Mouse (Mus musculus) liver, embryonic 16.5 days (tissue): ENCODE measurements around the gene Akap2. TPM values are rescaled to one million over a fixed set of nuclear protein-coding genes. Genes with fewer than 3 reads are reported as not detected.

Experiments
- ATAC-seq: fragments of 200-750 bp; cut with Nextera tagmentation; 2 replicates; pipeline ENCODE4 v1.8.0; 2017; ENCODE audit warnings: low read depth, mild to moderate bottlenecking, moderate number of reproducible peaks, moderate library complexity
- H3K27ac ChIP-seq: fragments of 300-500 bp; sonication (generic); 2 replicates; pipeline ENCODE4 v1.5.1; 2014; ENCODE audit warnings: mild to moderate bottlenecking, low read length
- H3K27me3 ChIP-seq: fragments of 300-500 bp; sonication (generic); 2 replicates; pipeline ENCODE4 v1.6.1; 2014; ENCODE audit warnings: low read depth, low read length, mixed read lengths; ENCODE audit not compliant: control insufficient read depth, insufficient read depth
- H3K36me3 ChIP-seq: fragments of 300-500 bp; sonication (generic); 2 replicates; pipeline ENCODE4 v1.6.1; 2014; ENCODE audit warnings: mild to moderate bottlenecking; ENCODE audit not compliant: control insufficient read depth, insufficient read depth
- H3K4me1 ChIP-seq: fragments of 300-500 bp; sonication (generic); 2 replicates; pipeline ENCODE4 v1.6.1; 2014; ENCODE audit warnings: low read depth, low read length, mixed read lengths; ENCODE audit not compliant: control insufficient read depth
- H3K4me2 ChIP-seq: fragments of 300-500 bp; sonication (generic); 2 replicates; pipeline ENCODE4 v1.6.1; 2014; ENCODE audit warnings: low read depth, low read length, mixed read lengths
- H3K4me3 ChIP-seq: fragments of 300-500 bp; sonication (generic); 2 replicates; pipeline ENCODE4 v1.5.1; 2014; ENCODE audit warnings: low read depth, mild to moderate bottlenecking, low read length
- H3K9ac ChIP-seq: fragments of 300-500 bp; sonication (generic); 2 replicates; pipeline ENCODE4 v1.6.1; 2014; ENCODE audit warnings: low read depth, low read length
- H3K9me3 ChIP-seq: fragments of 300-500 bp; sonication (generic); replicated peaks from 2 replicates; pipeline ENCODE4 v1.6.1; 2016; ENCODE audit warnings: low read length; ENCODE audit not compliant: control insufficient read depth
- WGBS: fragments of 180-500 bp; shearing (Covaris S2); extraction: QIAGEN DNeasy Blood & Tissue Kit; methylation state at CpG from one replicate; pipeline ENCODE4 v1.1.7; 2014; ENCODE audit not compliant: insufficient replicate concordance; 5-methylcytosine and 5-hydroxymethylcytosine counted together
- polyA plus RNA-seq: library from polyadenylated mRNA; unstranded; fragments of >200 nt; fragmentation: Nextera tagmentation; extraction: Ambion mirVana; gene quantifications from 2 replicates; pipeline ENCODE4 v1.2.1, GENCODE M21; 2015

Akap2 gene
- polyA plus RNA-seq, 1 experiment from 2014 or later, result 2.0 TPM

DNA sequence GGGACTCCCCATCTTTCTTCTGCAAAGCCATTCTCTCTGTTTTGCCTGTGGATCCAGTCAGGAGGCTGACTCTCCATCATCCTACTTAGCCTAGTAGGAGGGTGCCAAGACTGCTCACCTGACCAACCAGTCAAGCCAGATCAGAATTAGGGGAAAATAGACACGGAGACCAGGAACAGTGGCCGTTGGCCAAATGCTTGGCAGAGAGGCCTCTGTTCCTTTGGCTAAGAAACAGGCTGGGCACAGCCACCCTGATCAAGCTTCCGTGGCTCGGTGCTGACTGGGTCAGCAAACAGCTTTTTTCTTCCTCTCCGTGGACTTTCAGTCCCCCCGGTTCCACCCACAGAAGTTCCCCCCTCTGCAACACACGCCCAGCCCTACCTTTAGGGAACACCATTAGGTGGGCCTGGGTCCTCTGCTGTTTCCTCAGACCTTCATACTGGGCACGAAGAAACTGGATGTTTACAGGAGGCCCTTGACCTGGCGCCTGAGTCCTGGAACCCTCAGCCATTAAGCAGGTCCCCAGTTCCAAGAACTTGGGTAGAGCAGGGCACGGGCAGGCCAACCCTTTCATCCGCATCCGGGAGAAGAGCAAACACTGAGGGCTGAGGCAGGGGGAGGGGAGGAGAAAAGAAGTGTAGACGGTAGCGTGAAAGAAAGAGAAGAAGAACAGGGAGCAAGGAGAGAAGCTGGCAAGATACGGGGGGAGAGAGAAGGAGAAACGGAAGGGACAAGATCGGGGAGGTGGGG lies 197.9 kb downstream of the Akap2 start:
- Histone ChIP-seq H3K4me3 (peak overlapping the region; percentile 20; the same call in 1 of the 2 replicates), H3K27ac (no peak overlapping the region), H3K9ac (no peak overlapping the region), H3K27me3 (no peaks in the 10 kb centered on the region), H3K36me3 (no peaks in the 10 kb centered on the region), H3K9me3 (no peaks in the 10 kb centered on the region), H3K4me1 (no peaks in the 10 kb centered on the region), H3K4me2 (peak overlapping the region; percentile 48)
- 25% methylated on average over 17 of the region's 17 CpGs for WGBS
- ATAC-seq, result no peak

DNA sequence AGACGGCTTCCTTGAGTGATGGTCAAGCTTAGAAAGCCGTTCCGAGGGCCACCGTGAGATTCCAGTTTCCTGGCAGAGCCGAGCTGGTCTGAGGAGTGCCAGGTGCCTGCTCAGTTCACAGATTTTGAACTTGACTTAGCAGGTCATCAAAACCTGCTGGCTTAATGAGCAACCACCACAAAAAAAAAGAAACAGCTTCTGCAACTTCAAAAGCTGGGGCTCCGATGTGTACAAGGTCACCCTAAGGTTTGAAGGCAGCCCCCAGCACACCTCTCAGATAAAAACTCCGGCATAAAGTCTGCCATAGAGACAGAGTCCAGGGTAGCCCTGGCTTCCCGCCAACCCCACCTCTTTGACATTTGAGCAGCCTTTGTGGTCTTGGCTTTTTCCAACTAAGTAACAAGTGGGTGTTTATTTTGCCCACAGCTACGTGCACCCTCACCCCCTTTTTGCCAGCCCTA lies 198.8 kb downstream of the Akap2 start, which contains the start of gene D630039A03Rik:
TSS of gene D630039A03Rik (minus strand) at position 97 of the 461 bp plus-strand sequence.
- no peak for ATAC-seq
- 29% methylated on average over 9 of the region's 9 CpGs for WGBS

DNA sequence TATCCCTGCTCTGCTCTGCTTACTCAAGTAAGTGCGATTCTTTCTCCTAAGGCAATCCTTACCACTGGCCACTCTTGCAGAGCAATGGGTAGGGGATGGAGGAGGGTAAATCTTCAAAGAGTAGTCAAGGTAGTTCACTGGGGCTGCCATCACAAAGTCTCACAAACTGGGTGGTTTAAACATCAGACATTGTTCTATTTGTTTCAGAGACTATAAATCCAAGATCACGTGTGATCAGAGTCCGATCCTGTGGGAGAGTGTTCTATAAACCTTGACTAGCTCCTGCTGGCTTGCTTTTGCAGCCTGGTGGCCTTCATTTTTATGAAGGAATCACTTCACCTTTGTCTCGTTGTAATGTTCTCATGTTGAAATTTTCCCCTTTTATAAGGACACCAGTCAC lies 199.3 kb downstream of the Akap2 start:
- H3K36me3 ChIP-seq, result no peaks in the 10 kb centered on the region
- no peaks in the 10 kb centered on the region for H3K27me3 ChIP-seq
- 54% methylated on average over 4 of the region's 4 CpGs for WGBS
- H3K9me3 ChIP-seq, result no peaks in the 10 kb centered on the region
- no peak overlapping the region for H3K4me2 ChIP-seq
- no peaks in the 10 kb centered on the region for H3K4me1 ChIP-seq
- H3K27ac ChIP-seq, result no peak overlapping the region
- no peak overlapping the region for H3K9ac ChIP-seq
- no peak overlapping the region for H3K4me3 ChIP-seq
- ATAC-seq, result no peak

More for the DNA sequence above, 198.8 kb downstream of the Akap2 start, which contains the start of gene D630039A03Rik:
- no peaks in the 10 kb centered on the region for H3K9me3 ChIP-seq
- H3K27me3 ChIP-seq, result no peaks in the 10 kb centered on the region
- H3K4me2 ChIP-seq, result peak within 1 kb of the TSS; percentile 48
- H3K4me1 ChIP-seq, result no peaks in the 10 kb centered on the region
- no peak within 1 kb of the TSS for H3K27ac ChIP-seq
- peak within 1 kb of the TSS; percentile 20; the same call in 1 of the 2 replicates for H3K4me3 ChIP-seq
- no peaks in the 10 kb centered on the region for H3K36me3 ChIP-seq
- H3K9ac ChIP-seq, result no peak within 1 kb of the TSS

DNA sequence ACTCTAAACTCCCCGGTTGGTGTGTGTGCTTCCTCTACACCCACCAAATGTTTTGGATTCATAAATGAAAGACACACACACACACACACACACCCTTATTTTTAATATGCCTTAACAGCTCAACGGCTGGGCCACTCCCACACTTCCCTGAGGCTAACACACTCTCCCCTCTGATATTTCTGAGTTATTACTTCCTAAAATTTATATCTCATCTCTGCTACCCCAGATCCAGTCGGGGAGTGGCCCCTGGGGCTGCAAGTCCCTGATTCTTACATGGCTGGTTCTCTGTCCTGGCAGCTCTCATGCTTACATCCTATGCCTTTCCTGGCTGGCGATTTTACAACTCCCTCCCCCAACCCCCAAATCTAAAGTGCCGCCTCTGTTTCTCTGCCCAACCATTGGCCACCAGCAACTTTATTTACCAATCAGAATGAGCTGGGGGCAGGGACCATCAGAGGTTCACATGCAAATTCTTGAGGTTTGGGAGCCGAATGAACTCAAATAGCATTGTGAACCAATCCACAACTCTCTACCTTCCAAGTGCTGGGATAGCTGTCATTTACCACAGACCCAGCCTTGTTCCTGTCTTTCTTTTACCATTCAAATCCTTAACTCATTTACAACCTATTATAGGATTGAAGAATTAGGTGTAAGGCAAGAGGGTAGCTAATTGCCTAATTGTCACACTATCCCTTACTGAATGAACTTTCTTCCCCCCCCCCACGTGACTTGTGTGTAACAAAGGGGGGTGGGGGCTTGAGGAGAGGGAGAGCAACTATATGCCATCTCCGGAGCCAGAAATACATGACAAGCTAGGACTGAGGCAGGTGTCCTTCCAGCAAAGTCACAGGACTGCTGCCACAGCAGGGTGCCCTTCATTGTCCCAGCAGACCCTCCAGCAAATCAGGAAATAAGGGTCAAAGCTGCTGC lies 202.3 kb downstream of the Akap2 start:
- 20% methylated on average over 8 of the region's 8 CpGs for WGBS
- H3K9ac ChIP-seq, result no peak overlapping the region
- H3K9me3 ChIP-seq, result no peaks in the 10 kb centered on the region
- H3K36me3 ChIP-seq, result no peaks in the 10 kb centered on the region
- H3K4me2 ChIP-seq, result no peak overlapping the region
- H3K27ac ChIP-seq, result no peak overlapping the region
- H3K4me1 ChIP-seq, result no peaks in the 10 kb centered on the region
- no peak for ATAC-seq
- H3K27me3 ChIP-seq, result no peaks in the 10 kb centered on the region
- H3K4me3 ChIP-seq, result no peak overlapping the region

DNA sequence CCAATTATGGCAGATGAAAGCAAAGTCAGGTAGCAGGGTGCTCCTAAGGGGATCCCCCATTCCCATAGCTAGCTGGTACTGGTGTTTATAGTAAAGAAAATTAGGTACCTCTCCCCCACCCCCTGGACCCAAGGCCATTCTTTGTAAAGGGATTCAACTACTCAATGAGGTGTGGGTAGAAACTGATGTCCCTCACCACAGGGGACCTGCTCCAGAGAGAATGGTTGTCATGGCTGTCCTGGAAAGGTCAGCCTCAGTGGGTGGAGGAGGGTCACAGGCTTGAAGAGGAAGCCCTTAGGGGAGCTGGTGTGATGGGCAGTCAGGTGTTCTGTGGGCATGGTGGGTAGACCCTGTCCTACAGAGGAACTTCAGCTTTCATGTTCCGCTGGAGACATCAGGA lies 203.1 kb downstream of the Akap2 start:
- H3K36me3 ChIP-seq, result no peaks in the 10 kb centered on the region
- no peak overlapping the region for H3K27ac ChIP-seq
- no peaks in the 10 kb centered on the region for H3K4me1 ChIP-seq
- no peak overlapping the region for H3K4me2 ChIP-seq
- ATAC-seq, result no peak
- H3K27me3 ChIP-seq, result no peaks in the 10 kb centered on the region
- H3K4me3 ChIP-seq, result no peak overlapping the region
- H3K9me3 ChIP-seq, result no peaks in the 10 kb centered on the region
- no peak overlapping the region for H3K9ac ChIP-seq
- 55% methylated on average over 1 of the region's 1 CpGs for WGBS

DNA sequence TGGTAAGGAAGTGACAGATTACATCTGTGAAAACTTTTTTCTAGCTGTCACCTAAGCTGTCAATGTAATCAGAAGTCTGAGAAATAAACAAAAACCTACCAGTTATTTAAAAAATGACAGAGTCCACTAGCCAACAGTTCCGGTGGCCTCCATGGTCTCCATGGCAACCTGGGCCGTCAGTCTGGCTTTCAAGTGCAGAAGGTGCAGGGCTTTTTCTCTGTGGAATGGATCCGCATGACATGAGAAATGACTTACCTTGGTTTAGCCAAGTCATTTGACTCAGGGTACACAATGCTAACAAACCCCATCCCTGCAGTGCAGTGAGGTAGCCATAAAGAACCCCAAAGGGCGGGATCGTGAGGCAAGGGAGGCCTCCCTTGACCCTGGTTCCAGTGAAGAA lies 204.7 kb downstream of the Akap2 start:
- no peaks in the 10 kb centered on the region for H3K9me3 ChIP-seq
- H3K4me1 ChIP-seq, result no peaks in the 10 kb centered on the region
- H3K27me3 ChIP-seq, result no peaks in the 10 kb centered on the region
- no peak overlapping the region for H3K4me3 ChIP-seq
- no peak overlapping the region for H3K9ac ChIP-seq
- H3K36me3 ChIP-seq, result no peaks in the 10 kb centered on the region
- ATAC-seq, result no peak
- H3K4me2 ChIP-seq, result no peak overlapping the region
- no peak overlapping the region for H3K27ac ChIP-seq
- 52% methylated on average over 5 of the region's 5 CpGs for WGBS

DNA sequence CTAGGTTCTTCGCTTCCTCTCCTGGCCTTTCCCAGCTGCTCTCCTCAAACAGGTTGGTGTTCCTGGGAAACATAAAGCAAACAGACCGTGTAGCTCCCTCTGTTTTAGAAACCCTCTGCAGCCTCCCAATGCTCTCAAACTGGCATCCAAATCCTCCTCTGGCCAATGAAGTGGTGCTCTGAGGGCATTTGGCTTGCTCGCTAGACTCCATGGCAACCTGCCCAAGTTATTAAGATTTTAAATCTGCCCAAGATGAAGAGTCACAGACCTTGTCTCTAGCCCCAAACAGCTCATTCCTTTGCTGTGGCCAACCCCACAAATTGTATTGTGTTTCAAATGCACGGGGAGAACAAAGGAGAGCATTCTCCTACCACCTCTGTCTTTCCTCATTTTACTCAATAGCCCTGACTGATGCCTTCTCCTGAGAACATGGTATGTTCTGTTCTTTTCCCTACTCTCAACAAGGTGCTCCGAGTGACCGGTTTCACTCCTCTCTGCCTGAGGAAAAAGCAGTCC lies 207.2 kb downstream of the Akap2 start:
- H3K9ac ChIP-seq, result no peak overlapping the region
- ATAC-seq, result no peak

DNA sequence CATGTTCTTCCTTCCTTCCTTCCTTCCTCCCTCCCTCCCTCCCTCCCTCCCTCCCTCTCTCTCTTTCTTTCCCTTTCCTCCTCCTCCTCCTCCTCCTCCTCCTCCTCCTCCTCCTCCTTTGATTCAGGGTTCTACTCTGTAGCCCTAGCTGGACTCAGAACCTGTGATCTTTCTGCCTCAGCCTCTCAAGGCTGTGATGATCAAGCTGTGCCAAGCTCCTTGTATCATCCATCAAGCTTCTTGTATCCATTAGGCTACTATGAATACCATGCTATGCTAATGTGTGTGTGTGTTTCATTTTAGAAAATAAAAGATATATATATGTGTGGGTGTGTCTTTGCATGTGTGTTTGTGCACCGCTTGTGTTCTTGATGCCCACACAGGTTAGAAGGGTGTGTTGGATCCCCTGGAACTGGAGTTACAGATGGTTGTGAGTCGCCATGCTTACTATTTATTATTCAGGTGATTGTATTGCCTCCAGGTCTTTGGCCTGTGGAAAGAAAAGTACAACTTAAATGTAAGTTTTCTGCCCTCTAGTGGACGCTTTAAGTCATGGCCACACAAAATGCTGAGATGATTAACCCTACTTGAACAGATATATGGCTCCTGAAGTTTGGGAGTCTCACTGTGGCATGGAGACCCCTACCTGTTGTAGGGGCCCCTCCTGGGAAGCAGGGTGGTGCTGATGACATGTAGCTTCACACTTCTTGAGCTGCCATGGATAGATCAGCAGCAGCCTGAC lies 210.2 kb downstream of the Akap2 start:
- Histone ChIP-seq H3K27me3 (no peaks in the 10 kb centered on the region), H3K9ac (no peak overlapping the region), H3K36me3 (no peaks in the 10 kb centered on the region), H3K4me2 (no peak overlapping the region), H3K4me3 (no peak overlapping the region), H3K4me1 (no peaks in the 10 kb centered on the region), H3K9me3 (no peaks in the 10 kb centered on the region), H3K27ac (no peak overlapping the region)
- WGBS, result 21% methylated on average over 3 of the region's 3 CpGs
- no peak for ATAC-seq

More for the DNA sequence above, 207.2 kb downstream of the Akap2 start:
- WGBS, result 67% methylated on average over 6 of the region's 6 CpGs
- no peak overlapping the region for H3K4me2 ChIP-seq
- H3K27ac ChIP-seq, result no peak overlapping the region
- no peaks in the 10 kb centered on the region for H3K9me3 ChIP-seq
- H3K36me3 ChIP-seq, result no peaks in the 10 kb centered on the region
- H3K4me3 ChIP-seq, result no peak overlapping the region
- H3K27me3 ChIP-seq, result no peaks in the 10 kb centered on the region
- H3K4me1 ChIP-seq, result no peaks in the 10 kb centered on the region
